Mouse (Mus musculus): ENCODE data around the gene Pde5a.

- no peak for TF ChIP-seq POLR2A (IDR thresholded peaks at IDR 0.05; ENCODE audit: borderline replicate concordance, extremely low read depth, low read depth, low read length)
- no peak for TF ChIP-seq CTCF (IDR thresholded peaks at IDR 0.05; ENCODE audit: insufficient read depth, low read length)
These were observed 2.0 kb downstream of the Pde5a start for GRCm38 (mm10) chr3:122730741-122731235.

All from lung, adult 2 months (tissue).